ENCODE assay signal across 7 mouse cellular contexts in genomic region chr16:38089447-38090170, GRCm38 (mm10). TPM values are rescaled to one million over a fixed set of nuclear protein-coding genes. Genes with fewer than 3 reads are reported as not detected.
DNase-seq lines count a peak whose midpoint lies in the region; ATAC-seq and TF ChIP-seq lines count a peak whose summit lies in the region.

No protein-coding gene starts in this region.

- H3K4me3 ChIP-seq in lung, embryonic 15.5 days, result peak overlapping the region; percentile 99
- H3K4me3 ChIP-seq in bone marrow macrophage, adult 2 months (ENCODE audit: insufficient read depth, low read length), result peak overlapping the region; percentile 76
- peak overlapping the region; percentile 95 for H3K4me3 ChIP-seq in forebrain, embryonic 13.5 days
- peak overlapping the region; percentile 93 for H3K4me3 ChIP-seq in liver, embryonic 11.5 days (ENCODE audit: low read depth, low read length)

- H3K27ac ChIP-seq in lung, embryonic 15.5 days, result peak overlapping the region; percentile 100
- H3K27ac ChIP-seq in bone marrow macrophage, adult 2 months (ENCODE audit: insufficient read depth, low read depth, low read length), result peak overlapping the region; percentile 91
- peak overlapping the region; percentile 100 for H3K27ac ChIP-seq in forebrain, embryonic 13.5 days
- H3K27ac ChIP-seq in liver, embryonic 11.5 days (ENCODE audit: low read depth, low read length), result peak overlapping the region; percentile 99

- H3K9ac ChIP-seq in lung, embryonic 15.5 days, result peak overlapping the region; percentile 83
- H3K9ac ChIP-seq in forebrain, embryonic 13.5 days, result peak overlapping the region; percentile 100
- peak overlapping the region; percentile 93 for H3K9ac ChIP-seq in liver, embryonic 11.5 days (ENCODE audit: low read depth, low read length)

- no peaks in the 10 kb centered on the region for H3K9me3 ChIP-seq in lung, embryonic 15.5 days
- no peaks in the 10 kb centered on the region for H3K9me3 ChIP-seq in forebrain, embryonic 13.5 days (replicated peaks)
- no peaks in the 10 kb centered on the region for H3K9me3 ChIP-seq in liver, embryonic 11.5 days (ENCODE audit: control insufficient read depth, low read length)

- no peak for TF ChIP-seq POLR2A in bone marrow macrophage, adult 2 months (IDR thresholded peaks at IDR 0.05; ENCODE audit: borderline replicate concordance, low read depth, low read length)

- ATAC-seq in lung, embryonic 15.5 days (ENCODE audit: borderline replicate concordance, extremely low read depth, low FRiP score, low TSS enrichment), result peak; percentile 9; the same call in 1 of the 2 replicates
- ATAC-seq in forebrain, embryonic 13.5 days, result no peak; the same call in 1 of the 2 replicates
- peak; percentile 10 for ATAC-seq in liver, embryonic 11.5 days (replicated peaks; ENCODE audit: low FRiP score)

- WGBS in lung, embryonic 15.5 days, result under 1% methylated on average over 75 of the region's 76 CpGs
- WGBS in forebrain, embryonic 13.5 days, result under 1% methylated on average over 74 of the region's 76 CpGs
- under 1% methylated on average over 63 of the region's 76 CpGs for WGBS in liver, embryonic 11.5 days

- no peak for TF ChIP-seq CTCF in bone marrow macrophage, adult 2 months (IDR thresholded peaks at IDR 0.05; ENCODE audit: low read depth, low read length)

- no peak for DNase-seq in lung, postnatal 10 days
- DNase-seq in liver, embryonic 11.5 days (ENCODE audit: low spot score), result peak; percentile 82
- DNase-seq in retina, postnatal 1 day, result peak; percentile 81
- no peak for DNase-seq in ovary, postnatal 10 days (ENCODE audit: low spot score)

- peaks cover 34% of the 10 kb centered on the region for H3K4me1 ChIP-seq in lung, embryonic 15.5 days
- peaks cover 12% of the 10 kb centered on the region for H3K4me1 ChIP-seq in bone marrow macrophage, adult 2 months (ENCODE audit: control insufficient read depth, insufficient read depth, low read length)
- H3K4me1 ChIP-seq in forebrain, embryonic 13.5 days, result peaks cover 30% of the 10 kb centered on the region
- H3K4me1 ChIP-seq in liver, embryonic 11.5 days (replicated peaks; ENCODE audit: control insufficient read depth, insufficient read depth, low read length), result peaks cover 18% of the 10 kb centered on the region

- H3K36me3 ChIP-seq in lung, embryonic 15.5 days, result no peaks in the 10 kb centered on the region
- no peaks in the 10 kb centered on the region for H3K36me3 ChIP-seq in forebrain, embryonic 13.5 days (ENCODE audit: poor library complexity, severe bottlenecking)
- H3K36me3 ChIP-seq in liver, embryonic 11.5 days (ENCODE audit: control insufficient read depth, insufficient read depth, low read length), result no peaks in the 10 kb centered on the region

- H3K27me3 ChIP-seq in lung, embryonic 15.5 days, result no peaks in the 10 kb centered on the region
- no peaks in the 10 kb centered on the region for H3K27me3 ChIP-seq in forebrain, embryonic 13.5 days
- no peaks in the 10 kb centered on the region for H3K27me3 ChIP-seq in liver, embryonic 11.5 days (replicated peaks; ENCODE audit: control insufficient read depth, insufficient read depth, low read length)

- H3K4me2 ChIP-seq in lung, embryonic 15.5 days, result peak overlapping the region; percentile 64
- H3K4me2 ChIP-seq in forebrain, embryonic 13.5 days, result peak overlapping the region; percentile 91
- peak overlapping the region; percentile 93 for H3K4me2 ChIP-seq in liver, embryonic 11.5 days

RNA-seq across cellular contexts. Expression of gene Gsk3b, which starts 0.8 kb away (rescaled TPM):
- polyA plus RNA-seq in lung, embryonic 15.5 days (2015; fragmentation: Nextera tagmentation; extraction: Ambion mirVana), result 51.1 and 52.7 TPM in 2 replicates
- 34.7 and 39.2 TPM in 2 replicates for polyA plus RNA-seq in bone marrow macrophage, adult 2 months (2012; ENCODE audit: insufficient read depth, insufficient read length, missing spikeins)
- 140 and 143 TPM in 2 replicates for polyA plus RNA-seq in forebrain, embryonic 13.5 days (2015; fragmentation: Nextera tagmentation; extraction: Ambion mirVana)
- 28.2 and 29.6 TPM in 2 replicates for polyA plus RNA-seq in liver, embryonic 11.5 days (2014; fragmentation: Nextera tagmentation; extraction: Ambion mirVana)

Comparison
In these comparisons a context has a peak if more than half of its experiments do, and no peak if none do; other contexts are left out.
1. DNase-seq: peak in liver, embryonic 11.5 days (single experiment) and retina, postnatal 1 day (single experiment); none in lung, postnatal 10 days (single experiment) and ovary, postnatal 10 days (single experiment).
2. Peak in every context shown above with its lines, with median percentiles within 50 percentile points of each other: H3K27ac ChIP-seq, H3K4me2 ChIP-seq, H3K4me3 ChIP-seq and H3K9ac ChIP-seq.